Mouse (Mus musculus) stomach, embryonic 15.5 days (tissue): Measurements from ENCODE around the gene Tiam2. TPM values are rescaled to one million over a fixed set of nuclear protein-coding genes. Genes with fewer than 3 reads are reported as not detected.
A peak's percentile ranks its signal among the peaks of the same experiment; 100 is the strongest.

Experiments
- ATAC-seq: fragments of 200-750 bp; cut with Nextera tagmentation; 2 replicates; pipeline ENCODE4 v1.8.0; 2017; ENCODE audit warnings: low read depth, moderate number of reproducible peaks, moderate TSS enrichment; ENCODE audit not compliant: insufficient read depth, low FRiP score
- H3K27ac ChIP-seq: fragments of 300-500 bp; sonication (generic); 2 replicates; pipeline ENCODE4 v1.5.1; 2015; ENCODE audit warnings: mild to moderate bottlenecking, inconsistent platforms
- H3K27me3 ChIP-seq: fragments of 300-500 bp; sonication (generic); replicated peaks from 2 replicates; pipeline ENCODE4 v1.6.1; 2015; ENCODE audit warnings: inconsistent platforms
- H3K36me3 ChIP-seq: fragments of 300-500 bp; sonication (generic); 2 replicates; pipeline ENCODE4 v1.6.1; 2015; ENCODE audit warnings: inconsistent platforms
- H3K4me1 ChIP-seq: fragments of 300-500 bp; sonication (generic); 2 replicates; pipeline ENCODE4 v1.6.1; 2015; ENCODE audit warnings: inconsistent platforms
- H3K4me2 ChIP-seq: fragments of 300-500 bp; sonication (generic); 2 replicates; pipeline ENCODE4 v1.6.1; 2015; ENCODE audit warnings: mild to moderate bottlenecking, inconsistent platforms
- H3K4me3 ChIP-seq: fragments of 300-500 bp; sonication (generic); replicated peaks from 2 replicates; pipeline ENCODE4 v1.5.1; 2015; ENCODE audit warnings: inconsistent platforms
- H3K9ac ChIP-seq: fragments of 300-500 bp; sonication (generic); 2 replicates; pipeline ENCODE4 v1.6.1; 2015; ENCODE audit warnings: inconsistent platforms
- H3K9me3 ChIP-seq: fragments of 300-500 bp; sonication (generic); 2 replicates; pipeline ENCODE4 v1.6.1; 2016; ENCODE audit warnings: inconsistent platforms
- WGBS: fragments of 180-500 bp; shearing (Covaris S2); methylation state at CpG from one replicate; pipeline ENCODE4 v1.1.7; 2015; 5-methylcytosine and 5-hydroxymethylcytosine counted together
- polyA plus RNA-seq: library from polyadenylated mRNA; unstranded; fragments of >200 nt; fragmentation: Nextera tagmentation; extraction: Ambion mirVana; gene quantifications from 2 replicates; pipeline ENCODE4 v1.2.1, GENCODE M21; 2015

Gene Tiam2
- polyA plus RNA-seq, 1 experiment from 2014 or later: 4.0 TPM

GRCm38 (mm10) chr17:3491667-3492066 is 165.3 kb downstream of the Tiam2 start:
- Histone ChIP-seq H3K27ac (no peak overlapping the region), H3K9ac (no peak overlapping the region), H3K4me1 (no peaks in the 10 kb centered on the region), H3K27me3 (no peaks in the 10 kb centered on the region), H3K4me3 (no peak overlapping the region), H3K4me2 (no peak overlapping the region), H3K9me3 (no peaks in the 10 kb centered on the region), H3K36me3 (no peaks in the 10 kb centered on the region)
- ATAC-seq: no peak
- WGBS: 71% methylated on average over 6 of the region's 6 CpGs

GRCm38 (mm10) chr17:3495576-3495975 is 169.2 kb downstream of the Tiam2 start:
- Histone ChIP-seq H3K4me1 (no peaks in the 10 kb centered on the region), H3K4me2 (no peak overlapping the region), H3K27me3 (no peaks in the 10 kb centered on the region), H3K9me3 (no peaks in the 10 kb centered on the region), H3K9ac (no peak overlapping the region), H3K4me3 (no peak overlapping the region), H3K36me3 (no peaks in the 10 kb centered on the region), H3K27ac (no peak overlapping the region)
- WGBS: 66% methylated on average over 2 of the region's 2 CpGs
- no peak for ATAC-seq

- no peak overlapping the region for H3K27ac ChIP-seq
Measured at GRCm38 (mm10) chr17:3496080-3496479, 169.7 kb downstream of the Tiam2 start.

GRCm38 (mm10) chr17:3498086-3498485 is 171.7 kb downstream of the Tiam2 start:
- no peak for ATAC-seq
- Histone ChIP-seq H3K27me3 (no peaks in the 10 kb centered on the region), H3K4me2 (no peak overlapping the region), H3K4me3 (no peak overlapping the region), H3K4me1 (no peaks in the 10 kb centered on the region), H3K9me3 (no peaks in the 10 kb centered on the region), H3K36me3 (no peaks in the 10 kb centered on the region), H3K9ac (no peak overlapping the region), H3K27ac (no peak overlapping the region)
- 34% methylated on average over 3 of the region's 3 CpGs for WGBS

More at GRCm38 (mm10) chr17:3496080-3496479, 169.7 kb downstream of the Tiam2 start:
- no peak overlapping the region for H3K4me3 ChIP-seq
- H3K9me3 ChIP-seq: no peaks in the 10 kb centered on the region
- no peaks in the 10 kb centered on the region for H3K27me3 ChIP-seq
- no peak overlapping the region for H3K4me2 ChIP-seq
- no peaks in the 10 kb centered on the region for H3K36me3 ChIP-seq
- H3K4me1 ChIP-seq: no peaks in the 10 kb centered on the region
- ATAC-seq: no peak
- 82% methylated on average over 3 of the region's 3 CpGs for WGBS
- no peak overlapping the region for H3K9ac ChIP-seq

- H3K9ac ChIP-seq: no peak overlapping the region
- H3K27me3 ChIP-seq: no peaks in the 10 kb centered on the region
- H3K27ac ChIP-seq: no peak overlapping the region
- WGBS: 82% methylated on average over 3 of the region's 3 CpGs
- H3K36me3 ChIP-seq: no peaks in the 10 kb centered on the region
- no peak overlapping the region for H3K4me2 ChIP-seq
- H3K4me3 ChIP-seq: no peak overlapping the region
- no peaks in the 10 kb centered on the region for H3K9me3 ChIP-seq
- H3K4me1 ChIP-seq: no peaks in the 10 kb centered on the region
- no peak for ATAC-seq
Measured at GRCm38 (mm10) chr17:3498580-3498979, 172.2 kb downstream of the Tiam2 start.

- H3K27ac ChIP-seq: no peak overlapping the region
- H3K4me1 ChIP-seq: no peaks in the 10 kb centered on the region
- H3K9me3 ChIP-seq: no peaks in the 10 kb centered on the region
- H3K4me3 ChIP-seq: no peak overlapping the region
- WGBS: 90% methylated on average over 8 of the region's 8 CpGs
- H3K27me3 ChIP-seq: no peaks in the 10 kb centered on the region
- no peaks in the 10 kb centered on the region for H3K36me3 ChIP-seq
- no peak overlapping the region for H3K9ac ChIP-seq
- no peak overlapping the region for H3K4me2 ChIP-seq
- ATAC-seq: no peak
Measured at GRCm38 (mm10) chr17:3499468-3499867, 173.1 kb downstream of the Tiam2 start.

- H3K4me2 ChIP-seq: no peak overlapping the region
- 91% methylated on average over 6 of the region's 6 CpGs for WGBS
- H3K27ac ChIP-seq: no peak overlapping the region
- no peak overlapping the region for H3K4me3 ChIP-seq
- H3K9me3 ChIP-seq: no peaks in the 10 kb centered on the region
- no peaks in the 10 kb centered on the region for H3K27me3 ChIP-seq
- no peaks in the 10 kb centered on the region for H3K4me1 ChIP-seq
- no peak overlapping the region for H3K9ac ChIP-seq
- ATAC-seq: no peak
- H3K36me3 ChIP-seq: no peaks in the 10 kb centered on the region
Measured at GRCm38 (mm10) chr17:3500076-3500475, 173.7 kb downstream of the Tiam2 start.

- H3K36me3 ChIP-seq: no peaks in the 10 kb centered on the region
- no peak overlapping the region for H3K9ac ChIP-seq
- 81% methylated on average over 4 of the region's 4 CpGs for WGBS
- H3K27ac ChIP-seq: no peak overlapping the region
- no peak overlapping the region for H3K4me3 ChIP-seq
- ATAC-seq: no peak
- H3K9me3 ChIP-seq: no peaks in the 10 kb centered on the region
- no peaks in the 10 kb centered on the region for H3K4me1 ChIP-seq
- no peaks in the 10 kb centered on the region for H3K27me3 ChIP-seq
- H3K4me2 ChIP-seq: no peak overlapping the region
Measured at GRCm38 (mm10) chr17:3500936-3501335, 174.6 kb downstream of the Tiam2 start.

- Histone ChIP-seq H3K4me1 (no peaks in the 10 kb centered on the region), H3K4me3 (no peak overlapping the region), H3K4me2 (no peak overlapping the region), H3K27ac (no peak overlapping the region), H3K9ac (no peak overlapping the region), H3K9me3 (no peaks in the 10 kb centered on the region), H3K27me3 (no peaks in the 10 kb centered on the region), H3K36me3 (no peaks in the 10 kb centered on the region)
- WGBS: 78% methylated on average over 1 of the region's 1 CpGs
- no peak for ATAC-seq
Measured at GRCm38 (mm10) chr17:3505711-3506110, 179.3 kb downstream of the Tiam2 start.

- ATAC-seq: no peak
- Histone ChIP-seq H3K27ac (no peak overlapping the region), H3K4me2 (no peak overlapping the region), H3K4me1 (no peaks in the 10 kb centered on the region), H3K9me3 (no peaks in the 10 kb centered on the region), H3K36me3 (no peaks in the 10 kb centered on the region), H3K27me3 (no peaks in the 10 kb centered on the region), H3K4me3 (no peak overlapping the region), H3K9ac (no peak overlapping the region)
- WGBS: 79% methylated on average over 8 of the region's 8 CpGs
Measured at GRCm38 (mm10) chr17:3506508-3506907, 180.1 kb downstream of the Tiam2 start.

GRCm38 (mm10) chr17:3509841-3510240 is 183.5 kb downstream of the Tiam2 start:
- Histone ChIP-seq H3K4me3 (no peak overlapping the region), H3K9me3 (no peaks in the 10 kb centered on the region), H3K36me3 (no peaks in the 10 kb centered on the region), H3K27me3 (no peaks in the 10 kb centered on the region), H3K4me1 (no peaks in the 10 kb centered on the region), H3K9ac (no peak overlapping the region), H3K27ac (no peak overlapping the region), H3K4me2 (no peak overlapping the region)
- 18% methylated on average over 1 of the region's 1 CpGs for WGBS
- ATAC-seq: 0 out of 2 replicates have a peak, but pooled peaks have one; percentile 43

- Histone ChIP-seq H3K27ac (no peak overlapping the region), H3K9me3 (no peaks in the 10 kb centered on the region), H3K9ac (no peak overlapping the region), H3K4me3 (no peak overlapping the region), H3K27me3 (no peaks in the 10 kb centered on the region), H3K36me3 (no peaks in the 10 kb centered on the region), H3K4me2 (no peak overlapping the region), H3K4me1 (no peaks in the 10 kb centered on the region)
- no peak for ATAC-seq
- 80% methylated on average over 5 of the region's 5 CpGs for WGBS
Measured at GRCm38 (mm10) chr17:3514316-3514715, 187.9 kb downstream of the Tiam2 start.

- no peak for ATAC-seq
- no peaks in the 10 kb centered on the region for H3K27me3 ChIP-seq
- WGBS: 91% methylated on average over 8 of the region's 8 CpGs
- no peak overlapping the region for H3K4me2 ChIP-seq
- no peak overlapping the region for H3K4me3 ChIP-seq
- no peak overlapping the region for H3K9ac ChIP-seq
- H3K4me1 ChIP-seq: no peaks in the 10 kb centered on the region
- H3K9me3 ChIP-seq: no peaks in the 10 kb centered on the region
- no peaks in the 10 kb centered on the region for H3K36me3 ChIP-seq
- no peak overlapping the region for H3K27ac ChIP-seq
Measured at GRCm38 (mm10) chr17:3515851-3516250, 189.5 kb downstream of the Tiam2 start.
